Mouse (Mus musculus): ENCODE data around the gene Best1. TPM values are rescaled to one million over a fixed set of nuclear protein-coding genes. Genes with fewer than 3 reads are reported as not detected.
A peak's percentile ranks its signal among the peaks of the same experiment; 100 is the strongest.

Best1 gene
- polyA plus RNA-seq, 1 experiment from 2014 or later = 2.3 TPM

GRCm38 (mm10) chr19:10038910-10039309 lies 37.5 kb upstream of the Best1 start:
- H3K36me3 ChIP-seq = no peaks in the 10 kb centered on the region
- WGBS = 21% methylated on average over 3 of the region's 3 CpGs
- H3K27me3 ChIP-seq = no peaks in the 10 kb centered on the region
- H3K27ac ChIP-seq (replicated peaks) = 0 out of 2 replicates have a peak overlapping the region, but pooled peaks have one; percentile 21
- ATAC-seq (ENCODE audit: low FRiP score, low read depth) = no peak
- H3K9me3 ChIP-seq = no peaks in the 10 kb centered on the region
- H3K4me1 ChIP-seq (replicated peaks) = peaks cover 32% of the 10 kb centered on the region
- no peak overlapping the region for H3K4me2 ChIP-seq
- no peak overlapping the region for H3K4me3 ChIP-seq
- no peak overlapping the region for H3K9ac ChIP-seq

DNA sequence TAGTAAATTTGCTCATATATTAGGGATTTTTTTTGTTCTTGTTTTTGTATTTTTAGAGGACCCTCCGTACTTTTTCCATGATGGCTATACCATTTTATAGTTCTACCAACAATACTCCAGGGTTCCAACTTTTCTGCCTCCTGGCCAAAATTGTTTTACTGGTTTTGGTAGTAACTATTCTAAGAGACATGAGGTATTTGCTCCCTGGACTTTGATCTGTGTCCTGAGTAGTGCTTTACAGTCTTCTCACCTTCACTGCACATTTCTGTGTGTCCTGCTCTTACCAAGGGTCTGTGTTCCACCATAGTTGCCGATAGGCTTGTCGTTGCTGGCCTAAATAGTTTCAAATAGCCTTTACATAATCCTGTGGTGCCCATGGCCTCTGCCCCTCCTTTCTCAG lies 36.9 kb upstream of the Best1 start:
- Histone ChIP-seq H3K27me3 (no peaks in the 10 kb centered on the region), H3K4me3 (no peak overlapping the region), H3K9ac (no peak overlapping the region), H3K4me2 (no peak overlapping the region), H3K4me1 (replicated peaks) (peaks cover 28% of the 10 kb centered on the region), H3K36me3 (no peaks in the 10 kb centered on the region), H3K27ac (replicated peaks) (0 out of 2 replicates have a peak overlapping the region, but pooled peaks have one; percentile 21), H3K9me3 (no peaks in the 10 kb centered on the region)
- WGBS = 87% methylated on average over 3 of the region's 3 CpGs
- ATAC-seq (ENCODE audit: low FRiP score, low read depth) = no peak

GRCm38 (mm10) chr19:10037534-10037933 lies 36.1 kb upstream of the Best1 start:
- Histone ChIP-seq H3K36me3 (no peaks in the 10 kb centered on the region), H3K4me2 (no peak overlapping the region), H3K4me3 (no peak overlapping the region), H3K27me3 (no peaks in the 10 kb centered on the region), H3K9ac (no peak overlapping the region), H3K27ac (replicated peaks) (no peak overlapping the region), H3K9me3 (no peaks in the 10 kb centered on the region), H3K4me1 (replicated peaks) (peaks cover 20% of the 10 kb centered on the region)
- ATAC-seq (ENCODE audit: low FRiP score, low read depth) = no peak
- 65% methylated on average over 2 of the region's 2 CpGs for WGBS

GRCm38 (mm10) chr19:10034785-10035447 lies 33.5 kb upstream of the Best1 start:
- Histone ChIP-seq H3K4me1 (replicated peaks) (peaks cover 6% of the 10 kb centered on the region; the same call in 1 of the 2 replicates), H3K9ac (no peak overlapping the region), H3K27me3 (no peaks in the 10 kb centered on the region), H3K9me3 (no peaks in the 10 kb centered on the region), H3K27ac (replicated peaks) (no peak overlapping the region), H3K36me3 (no peaks in the 10 kb centered on the region), H3K4me3 (no peak overlapping the region), H3K4me2 (no peak overlapping the region)
- ATAC-seq (ENCODE audit: low FRiP score, low read depth) = peak; percentile 67
- WGBS = 61% methylated on average over 8 of the region's 8 CpGs

- Histone ChIP-seq H3K4me1 (replicated peaks) (peaks cover 6% of the 10 kb centered on the region; the same call in 1 of the 2 replicates), H3K27me3 (no peaks in the 10 kb centered on the region), H3K9ac (no peak overlapping the region), H3K9me3 (no peaks in the 10 kb centered on the region), H3K4me2 (no peak overlapping the region), H3K4me3 (no peak overlapping the region), H3K36me3 (no peaks in the 10 kb centered on the region), H3K27ac (replicated peaks) (no peak overlapping the region)
- WGBS = 86% methylated on average over 5 of the region's 5 CpGs
- ATAC-seq (ENCODE audit: low FRiP score, low read depth) = no peak
These were observed 32.9 kb upstream of the Best1 start for GRCm38 (mm10) chr19:10034356-10034755.

DNA sequence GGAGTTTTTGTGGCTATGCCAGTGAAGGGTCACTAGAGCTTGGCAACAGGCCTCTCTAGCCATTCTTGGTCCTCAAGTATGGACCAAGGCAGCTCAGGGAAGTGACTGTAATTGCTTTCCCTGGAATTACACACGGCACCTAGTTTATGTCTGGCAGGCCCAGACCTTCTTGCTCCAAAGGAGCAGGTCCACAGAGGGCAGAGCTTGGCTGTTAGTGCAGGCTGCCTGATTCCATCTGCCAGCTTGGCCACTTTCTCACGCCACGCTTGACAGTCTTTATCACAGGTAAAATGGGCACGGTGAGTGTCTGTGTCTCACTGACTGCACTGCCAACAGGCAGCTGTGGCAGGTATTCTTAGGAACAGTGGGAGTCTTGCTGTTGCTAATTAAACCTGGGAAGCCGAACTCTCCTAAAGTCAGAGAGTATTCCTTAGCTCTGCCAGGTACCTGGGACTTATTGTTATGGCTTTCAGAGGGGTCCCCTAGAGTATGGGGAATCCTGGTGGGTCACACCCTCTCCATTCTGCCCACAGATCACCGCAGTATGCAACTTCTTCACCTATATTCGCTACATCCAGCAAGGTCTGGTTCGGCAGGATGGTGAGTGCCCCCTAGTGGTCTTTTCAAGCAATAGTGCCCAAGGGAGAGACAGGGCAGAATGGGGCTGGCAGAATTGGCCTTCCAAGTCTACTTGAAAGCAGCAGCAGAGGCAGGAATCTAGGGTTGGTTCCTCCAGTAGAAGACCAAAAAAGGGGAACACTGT lies 32.0 kb upstream of the Best1 start:
- Histone ChIP-seq H3K4me3 (no peak overlapping the region), H3K27ac (replicated peaks) (no peak overlapping the region), H3K4me1 (replicated peaks) (0 out of 2 replicates have a peak, but pooled peaks cover 2% of the 10 kb centered on the region), H3K36me3 (no peaks in the 10 kb centered on the region), H3K9me3 (no peaks in the 10 kb centered on the region), H3K9ac (no peak overlapping the region), H3K27me3 (no peaks in the 10 kb centered on the region), H3K4me2 (no peak overlapping the region)
- ATAC-seq (ENCODE audit: low FRiP score, low read depth) = peak; percentile 47; the same call in 1 of the 2 replicates
- WGBS = 37% methylated on average over 8 of the region's 8 CpGs

DNA sequence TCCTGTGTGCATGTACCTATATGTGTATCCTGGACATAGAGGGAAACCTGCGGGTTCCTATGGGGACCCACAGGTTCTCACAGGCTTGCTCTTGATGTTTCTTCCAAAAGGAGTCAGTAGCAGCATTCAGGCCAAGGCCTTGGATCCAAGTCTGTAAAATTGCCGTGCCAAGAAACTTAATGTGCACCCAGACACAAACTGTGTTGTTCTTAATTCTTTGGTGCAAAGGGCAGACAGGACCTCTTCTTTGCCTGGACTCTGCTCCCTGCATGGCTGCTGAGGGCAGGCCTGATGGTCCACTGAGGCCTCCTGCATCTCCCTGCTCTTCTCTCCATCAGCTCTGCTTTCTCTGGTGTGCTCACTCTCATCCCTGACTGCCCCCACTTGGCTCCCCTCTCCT lies 28.3 kb upstream of the Best1 start:
- Histone ChIP-seq H3K27me3 (no peaks in the 10 kb centered on the region), H3K27ac (replicated peaks) (no peak overlapping the region), H3K36me3 (no peaks in the 10 kb centered on the region), H3K9ac (no peak overlapping the region), H3K9me3 (no peaks in the 10 kb centered on the region), H3K4me2 (no peak overlapping the region), H3K4me3 (no peak overlapping the region), H3K4me1 (replicated peaks) (peaks cover 10% of the 10 kb centered on the region)
- 95% methylated on average over 2 of the region's 2 CpGs for WGBS
- no peak for ATAC-seq (ENCODE audit: low FRiP score, low read depth)

DNA sequence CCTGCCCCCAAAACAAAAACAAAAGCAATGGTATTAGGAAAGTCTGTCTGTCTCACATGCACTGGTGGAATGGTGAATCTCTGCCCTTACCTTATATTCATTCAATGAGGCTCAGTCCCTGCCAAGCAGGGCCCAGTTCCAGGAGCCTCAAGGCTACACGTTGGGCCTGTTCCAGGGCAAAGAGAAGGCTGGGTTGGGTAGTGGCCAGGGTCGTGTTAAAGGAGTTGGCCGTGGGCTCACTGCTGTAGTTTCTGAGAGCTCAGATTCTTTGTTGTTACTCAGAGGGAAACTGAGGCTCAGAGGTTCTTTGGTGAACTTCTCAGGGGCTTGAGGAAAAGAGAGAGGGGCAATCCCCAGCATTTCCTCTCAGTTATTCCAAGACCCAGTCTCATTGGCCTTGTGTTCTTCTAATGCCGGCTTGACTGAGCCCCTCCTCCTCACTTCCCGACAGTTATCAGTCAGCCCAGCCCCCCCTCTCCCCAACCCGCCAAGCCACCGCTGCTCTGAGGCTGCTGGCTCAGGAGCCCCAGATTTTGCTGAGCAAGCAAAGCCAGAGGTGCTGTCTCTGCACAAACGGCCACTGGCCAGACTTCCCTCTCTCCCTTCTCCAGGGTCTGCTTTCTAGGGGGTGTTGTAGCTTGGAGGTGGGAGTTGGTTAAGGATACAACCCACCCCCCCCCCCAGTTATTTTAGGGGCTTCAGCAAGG lies 23.9 kb upstream of the Best1 start:
- peaks cover 15% of the 10 kb centered on the region for H3K4me1 ChIP-seq (replicated peaks)
- ATAC-seq (ENCODE audit: low FRiP score, low read depth) = peak; percentile 45; the same call in 1 of the 2 replicates
- H3K27ac ChIP-seq (replicated peaks) = peak overlapping the region; percentile 65
- H3K9ac ChIP-seq = no peak overlapping the region
- H3K36me3 ChIP-seq = no peaks in the 10 kb centered on the region
- no peaks in the 10 kb centered on the region for H3K27me3 ChIP-seq
- no peak overlapping the region for H3K4me3 ChIP-seq
- H3K9me3 ChIP-seq = no peaks in the 10 kb centered on the region
- 0 out of 2 replicates have a peak overlapping the region, but pooled peaks have one; percentile 3 for H3K4me2 ChIP-seq
- 24% methylated on average over 8 of the region's 8 CpGs for WGBS

GRCm38 (mm10) chr19:10023304-10023758 lies 21.9 kb upstream of the Best1 start:
- peak overlapping the region; percentile 20; the same call in 1 of the 2 replicates for H3K27ac ChIP-seq (replicated peaks)
- H3K9me3 ChIP-seq = no peaks in the 10 kb centered on the region
- H3K4me2 ChIP-seq = no peak overlapping the region
- H3K4me3 ChIP-seq = no peak overlapping the region
- H3K36me3 ChIP-seq = no peaks in the 10 kb centered on the region
- 70% methylated on average over 9 of the region's 9 CpGs for WGBS
- no peak overlapping the region for H3K9ac ChIP-seq
- no peak for ATAC-seq (ENCODE audit: low FRiP score, low read depth)
- H3K4me1 ChIP-seq (replicated peaks) = peaks cover 30% of the 10 kb centered on the region
- H3K27me3 ChIP-seq = no peaks in the 10 kb centered on the region

- no peak for ATAC-seq (ENCODE audit: low FRiP score, low read depth)
- no peak overlapping the region for H3K4me3 ChIP-seq
- peaks cover 35% of the 10 kb centered on the region for H3K4me1 ChIP-seq (replicated peaks)
- WGBS = 58% methylated on average over 5 of the region's 5 CpGs
- H3K27me3 ChIP-seq = no peaks in the 10 kb centered on the region
- H3K4me2 ChIP-seq = no peak overlapping the region
- H3K36me3 ChIP-seq = no peaks in the 10 kb centered on the region
- H3K27ac ChIP-seq (replicated peaks) = peak overlapping the region; percentile 20; the same call in 1 of the 2 replicates
- no peaks in the 10 kb centered on the region for H3K9me3 ChIP-seq
- H3K9ac ChIP-seq = no peak overlapping the region
These were observed 21.2 kb upstream of the Best1 start for GRCm38 (mm10) chr19:10022414-10023303.

GRCm38 (mm10) chr19:10021981-10022380 lies 20.5 kb upstream of the Best1 start:
- no peak overlapping the region for H3K4me3 ChIP-seq
- no peak overlapping the region for H3K9ac ChIP-seq
- no peaks in the 10 kb centered on the region for H3K36me3 ChIP-seq
- H3K9me3 ChIP-seq = no peaks in the 10 kb centered on the region
- H3K27ac ChIP-seq (replicated peaks) = no peak overlapping the region
- ATAC-seq (ENCODE audit: low FRiP score, low read depth) = no peak
- H3K27me3 ChIP-seq = no peaks in the 10 kb centered on the region
- 89% methylated on average over 2 of the region's 2 CpGs for WGBS
- peaks cover 36% of the 10 kb centered on the region for H3K4me1 ChIP-seq (replicated peaks)
- H3K4me2 ChIP-seq = no peak overlapping the region

Data from hindbrain, embryonic 15.5 days (tissue).